Comparison of ENCODE assay signal across 10 mouse cellular contexts in genomic region chr5:148632516-148633170, GRCm38 (mm10).
DNase-seq lines count a peak whose midpoint lies in the region; ATAC-seq and TF ChIP-seq lines count a peak whose summit lies in the region.
"Had no signal": no experiment of that assay in that cellular context is flagged by ENCODE, and none has a peak within 500 bp of the region (broad histone marks: within the 10 kb centered on the region; RNA-seq: fewer than 3 reads in every experiment).

No protein-coding gene starts in this region.

- no peak for TF ChIP-seq EP300 in heart, adult 2 months (IDR thresholded peaks at IDR 0.05; ENCODE audit: insufficient read depth, low read depth, low read length)

- H3K4me2 ChIP-seq in hindbrain, embryonic 13.5 days: no peak overlapping the region

- H3K4me1 ChIP-seq in hindbrain, embryonic 10.5 days (replicated peaks): 0 out of 2 replicates have a peak, but pooled peaks cover 6% of the 10 kb centered on the region
- H3K4me1 ChIP-seq in hindbrain, embryonic 13.5 days (replicated peaks): peaks cover 24% of the 10 kb centered on the region
- peaks cover 14% of the 10 kb centered on the region for H3K4me1 ChIP-seq in heart, adult 2 months (ENCODE audit: control insufficient read depth, insufficient read depth, low read length)
- peaks cover 21% of the 10 kb centered on the region for H3K4me1 ChIP-seq in lung, adult 2 months (ENCODE audit: control insufficient read depth, insufficient read depth, low read length)

- H3K36me3 ChIP-seq in hindbrain, embryonic 10.5 days: no peaks in the 10 kb centered on the region
- H3K36me3 ChIP-seq in hindbrain, embryonic 13.5 days: no peaks in the 10 kb centered on the region
- H3K36me3 ChIP-seq in heart, adult 2 months (ENCODE audit: control insufficient read depth, insufficient read depth, low read length): no peaks in the 10 kb centered on the region

- no peaks in the 10 kb centered on the region for H3K79me2 ChIP-seq in heart, adult 2 months (replicated peaks; ENCODE audit: control insufficient read depth, insufficient read depth, low read length)

- TF ChIP-seq CTCF in heart, adult 2 months (IDR thresholded peaks at IDR 0.05): no peak
- no peak for TF ChIP-seq CTCF in lung, adult 2 months (IDR thresholded peaks at IDR 0.05; ENCODE audit: insufficient read depth, low read length)

- peak overlapping the region; percentile 45; the same call in 1 of the 2 replicates for H3K27ac ChIP-seq in hindbrain, embryonic 10.5 days
- no peak overlapping the region for H3K27ac ChIP-seq in hindbrain, embryonic 13.5 days
- H3K27ac ChIP-seq in heart, adult 2 months: no peak overlapping the region

- ATAC-seq in hindbrain, embryonic 13.5 days (ENCODE audit: low FRiP score): no peak
- no peak for ATAC-seq in megakaryocyte progenitor cell, adult 5-6 weeks (replicated peaks; ENCODE audit: poor library complexity)

- no peak overlapping the region for H3K9ac ChIP-seq in hindbrain, embryonic 13.5 days
- H3K9ac ChIP-seq in heart, adult 2 months (ENCODE audit: low read depth, low read length): no peak overlapping the region

- DNase-seq in hindbrain, embryonic 10.5 days (ENCODE audit: low spot score): no peak
- DNase-seq in Muller cell, postnatal 12 days (ENCODE audit: inconsistent ontology term): peak; percentile 75
- peak; percentile 45 to 50 for DNase-seq in heart, adult 2 months
- DNase-seq in lung, adult 2 months: peak; percentile 57
- DNase-seq in thymus, postnatal 0 days (ENCODE audit: low spot score): no peak
- no peak for DNase-seq in left cerebral cortex, adult 8-10 months (ENCODE audit: low spot score in 2 of 2)
- DNase-seq: cerebellum, adult 11 months; right cerebral cortex, postnatal 14 days had no signal

- TF ChIP-seq POLR2A in heart, adult 2 months (IDR thresholded peaks at IDR 0.05; ENCODE audit: insufficient read depth, low read depth, low read length): no peak
- no peak for TF ChIP-seq POLR2A in lung, adult 2 months (IDR thresholded peaks at IDR 0.05; ENCODE audit: borderline replicate concordance, extremely low read depth, low read depth, low read length)

- WGBS in hindbrain, embryonic 10.5 days: 82% methylated on average over 11 of the region's 11 CpGs
- 69% methylated on average over 11 of the region's 11 CpGs for WGBS in hindbrain, embryonic 13.5 days
- 14% methylated on average over 11 of the region's 11 CpGs for WGBS in heart, adult 2 months
- 26% methylated on average over 11 of the region's 11 CpGs for WGBS in lung, adult 2 months

- no peaks in the 10 kb centered on the region for H3K9me3 ChIP-seq in hindbrain, embryonic 10.5 days
- H3K9me3 ChIP-seq in hindbrain, embryonic 13.5 days: no peaks in the 10 kb centered on the region

- intact Hi-C loops in heart, adult 2 months (cut with DNase I): no loop called here

- H3K4me3 ChIP-seq in hindbrain, embryonic 10.5 days: no peak overlapping the region
- no peak overlapping the region for H3K4me3 ChIP-seq in hindbrain, embryonic 13.5 days
- H3K4me3 ChIP-seq in heart, adult 2 months: no peak overlapping the region
- no peak overlapping the region for H3K4me3 ChIP-seq in lung, adult 2 months (replicated peaks; ENCODE audit: extremely low read depth, low read depth, low read length)

- no peaks in the 10 kb centered on the region for H3K27me3 ChIP-seq in hindbrain, embryonic 10.5 days (ENCODE audit: insufficient read depth, poor library complexity, severe bottlenecking)
- no peaks in the 10 kb centered on the region for H3K27me3 ChIP-seq in hindbrain, embryonic 13.5 days
- no peaks in the 10 kb centered on the region for H3K27me3 ChIP-seq in heart, adult 2 months (ENCODE audit: control insufficient read depth, insufficient read depth, low read length)

Comparison
In these comparisons a context has a peak if more than half of its experiments do, and no peak if none do; other contexts are left out.
1. DNase-seq: peak in Muller cell, postnatal 12 days (single experiment), heart, adult 2 months (2 of 2) and lung, adult 2 months (single experiment); none in hindbrain, embryonic 10.5 days (single experiment), thymus, postnatal 0 days (single experiment) and left cerebral cortex, adult 8-10 months (0 of 2).